Mouse (Mus musculus): Measurements from ENCODE around the gene Ctnnbl1. TPM values are rescaled to one million over a fixed set of nuclear protein-coding genes. Genes with fewer than 3 reads are reported as not detected.

Gene Ctnnbl1
- 13.5 and 20.0 TPM in 2 replicates for total RNA-seq (2015)
- total RNA-seq (2017), result 35.2 and 35.9 TPM in 2 replicates

GRCm38 (mm10) chr2:157736854-157737850, at the start of gene Ctnnbl1:
Ctnnbl1 (plus strand) TSS chr2:157737401.
- ATAC-seq (ENCODE audit: poor library complexity, severe bottlenecking), result peak; percentile 99

- no peak for ATAC-seq (ENCODE audit: poor library complexity, severe bottlenecking)
Measured at GRCm38 (mm10) chr2:157687506-157687905, 49.7 kb upstream of the Ctnnbl1 start.

- no peak for ATAC-seq (ENCODE audit: poor library complexity, severe bottlenecking)
Measured at GRCm38 (mm10) chr2:157691266-157692105, 45.7 kb upstream of the Ctnnbl1 start.

GRCm38 (mm10) chr2:157692365-157692932, 44.8 kb upstream of the Ctnnbl1 start:
- no peak for ATAC-seq (ENCODE audit: poor library complexity, severe bottlenecking)

- ATAC-seq (ENCODE audit: poor library complexity, severe bottlenecking), result no peak
Measured at GRCm38 (mm10) chr2:157693576-157693975, 43.6 kb upstream of the Ctnnbl1 start.

GRCm38 (mm10) chr2:157696297-157696731, 40.9 kb upstream of the Ctnnbl1 start:
- ATAC-seq (ENCODE audit: poor library complexity, severe bottlenecking), result no peak

GRCm38 (mm10) chr2:157703155-157703554, 34.0 kb upstream of the Ctnnbl1 start:
- no peak for ATAC-seq (ENCODE audit: poor library complexity, severe bottlenecking)

- no peak for ATAC-seq (ENCODE audit: poor library complexity, severe bottlenecking)
Measured at GRCm38 (mm10) chr2:157704991-157705776, 32.0 kb upstream of the Ctnnbl1 start.

GRCm38 (mm10) chr2:157705777-157706158, 31.4 kb upstream of the Ctnnbl1 start:
- ATAC-seq (ENCODE audit: poor library complexity, severe bottlenecking), result no peak

GRCm38 (mm10) chr2:157707191-157707923, 29.8 kb upstream of the Ctnnbl1 start:
- ATAC-seq (ENCODE audit: poor library complexity, severe bottlenecking), result no peak

- no peak for ATAC-seq (ENCODE audit: poor library complexity, severe bottlenecking)
Measured at GRCm38 (mm10) chr2:157712677-157713076, 24.5 kb upstream of the Ctnnbl1 start.

- ATAC-seq (ENCODE audit: poor library complexity, severe bottlenecking), result no peak
Measured at GRCm38 (mm10) chr2:157715586-157716191, 21.5 kb upstream of the Ctnnbl1 start.

GRCm38 (mm10) chr2:157718441-157718840, 18.8 kb upstream of the Ctnnbl1 start:
- no peak for ATAC-seq (ENCODE audit: poor library complexity, severe bottlenecking)

- no peak for ATAC-seq (ENCODE audit: poor library complexity, severe bottlenecking)
Measured at GRCm38 (mm10) chr2:157723883-157724573, 13.2 kb upstream of the Ctnnbl1 start.

- ATAC-seq (ENCODE audit: poor library complexity, severe bottlenecking), result no peak
Measured at GRCm38 (mm10) chr2:157724574-157724914, 12.7 kb upstream of the Ctnnbl1 start.

- 0 out of 2 replicates have a peak, but pooled peaks have one; percentile 38 for ATAC-seq (ENCODE audit: poor library complexity, severe bottlenecking)
Measured at GRCm38 (mm10) chr2:157744619-157745018, 7.4 kb downstream of the Ctnnbl1 start.

- no peak for ATAC-seq (ENCODE audit: poor library complexity, severe bottlenecking)
Measured at GRCm38 (mm10) chr2:157745735-157746134, 8.5 kb downstream of the Ctnnbl1 start.

- no peak for ATAC-seq (ENCODE audit: poor library complexity, severe bottlenecking)
Measured at GRCm38 (mm10) chr2:157746558-157746957, 9.4 kb downstream of the Ctnnbl1 start.

- ATAC-seq (ENCODE audit: poor library complexity, severe bottlenecking), result no peak
Measured at GRCm38 (mm10) chr2:157747989-157748388, 10.8 kb downstream of the Ctnnbl1 start.

Measured in megakaryocyte, adult 5-6 weeks (primary cell).